Mouse (Mus musculus) liver, adult 2 months (tissue): ENCODE measurements around the gene Atp5j2.

Source experiments
- CTCF ChIP-seq: fragments of 200-500 bp; IDR thresholded peaks from 2 replicates; pipeline ENCODE4 v1.5.1; 2011; ENCODE audit warnings: low read depth, low read length, control low read depth
- POLR2A ChIP-seq: fragments of 200-500 bp; IDR thresholded peaks from 2 replicates; pipeline ENCODE4 v1.6.1; 2011; ENCODE audit warnings: low read length, control low read depth; ENCODE audit not compliant: insufficient read depth; ENCODE audit errors: extremely low read depth

DNA sequence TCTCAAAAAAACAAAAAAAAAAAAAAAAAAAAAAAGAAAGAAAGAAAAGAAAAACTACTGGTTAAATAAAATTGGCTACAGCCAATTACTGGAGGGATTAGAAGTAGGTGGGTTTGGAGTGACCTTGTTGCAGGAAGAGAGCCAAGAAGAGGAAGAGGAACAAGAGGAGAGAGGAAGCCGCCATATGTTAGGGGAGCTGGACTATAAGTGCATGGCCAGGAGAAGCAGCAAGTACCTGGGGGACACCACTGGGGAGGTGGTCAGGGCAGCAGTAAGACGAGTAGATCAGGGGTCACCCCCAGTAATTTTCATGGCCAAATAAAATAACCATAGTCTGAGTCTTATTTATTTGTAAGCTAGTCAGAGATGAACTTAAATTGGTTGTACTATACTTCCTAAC is 6.6 kb downstream of the Atp5j2 start:
- TF ChIP-seq POLR2A (no peak), CTCF (no peak)
